Mouse (Mus musculus): ENCODE data around the gene Lingo2. TPM values are rescaled to one million over a fixed set of nuclear protein-coding genes. Genes with fewer than 3 reads are reported as not detected.

The Lingo2 gene
- polyA plus RNA-seq, 1 experiment from 2014 or later = 4.6 TPM

GRCm38 (mm10) chr4:36435211-36435610 is 516.3 kb downstream of the Lingo2 start:
- 94% methylated on average over 3 of the region's 3 CpGs for WGBS
- H3K4me1 ChIP-seq (ENCODE audit: control insufficient read depth, insufficient read depth, low read length) = no peaks in the 10 kb centered on the region
- H3K9ac ChIP-seq (ENCODE audit: low read depth, low read length) = no peak overlapping the region
- no peaks in the 10 kb centered on the region for H3K9me3 ChIP-seq (ENCODE audit: control insufficient read depth, low read length)
- no peak overlapping the region for H3K4me3 ChIP-seq (ENCODE audit: low read depth, low read length)
- ATAC-seq (ENCODE audit: low read depth) = no peak
- no peak overlapping the region for H3K27ac ChIP-seq (replicated peaks; ENCODE audit: low read depth, low read length)
- H3K36me3 ChIP-seq (ENCODE audit: control insufficient read depth, insufficient read depth, low read length) = no peaks in the 10 kb centered on the region
- no peak for DNase-seq (ENCODE audit: low spot score)
- no peak overlapping the region for H3K4me2 ChIP-seq (ENCODE audit: low read depth, low read length)
- H3K27me3 ChIP-seq (replicated peaks; ENCODE audit: control insufficient read depth, insufficient read depth, low read length) = no peaks in the 10 kb centered on the region

GRCm38 (mm10) chr4:36426192-36426591 is 525.4 kb downstream of the Lingo2 start:
- Histone ChIP-seq H3K27ac (replicated peaks; ENCODE audit: low read depth, low read length) (no peak overlapping the region), H3K9ac (ENCODE audit: low read depth, low read length) (no peak overlapping the region), H3K27me3 (replicated peaks; ENCODE audit: control insufficient read depth, insufficient read depth, low read length) (no peaks in the 10 kb centered on the region), H3K4me3 (ENCODE audit: low read depth, low read length) (no peak overlapping the region), H3K36me3 (ENCODE audit: control insufficient read depth, insufficient read depth, low read length) (no peaks in the 10 kb centered on the region), H3K9me3 (ENCODE audit: control insufficient read depth, low read length) (no peaks in the 10 kb centered on the region), H3K4me1 (ENCODE audit: control insufficient read depth, insufficient read depth, low read length) (no peaks in the 10 kb centered on the region), H3K4me2 (ENCODE audit: low read depth, low read length) (no peak overlapping the region)
- 53% methylated on average over 5 of the region's 5 CpGs for WGBS
- no peak for ATAC-seq (ENCODE audit: low read depth)
- no peak for DNase-seq (ENCODE audit: low spot score)

- Histone ChIP-seq H3K27ac (replicated peaks; ENCODE audit: low read depth, low read length) (no peak overlapping the region), H3K9me3 (ENCODE audit: control insufficient read depth, low read length) (no peaks in the 10 kb centered on the region), H3K4me1 (ENCODE audit: control insufficient read depth, insufficient read depth, low read length) (no peaks in the 10 kb centered on the region), H3K27me3 (replicated peaks; ENCODE audit: control insufficient read depth, insufficient read depth, low read length) (no peaks in the 10 kb centered on the region), H3K4me3 (ENCODE audit: low read depth, low read length) (no peak overlapping the region), H3K36me3 (ENCODE audit: control insufficient read depth, insufficient read depth, low read length) (no peaks in the 10 kb centered on the region), H3K9ac (ENCODE audit: low read depth, low read length) (no peak overlapping the region), H3K4me2 (ENCODE audit: low read depth, low read length) (no peak overlapping the region)
- 87% methylated on average over 3 of the region's 3 CpGs for WGBS
- DNase-seq (ENCODE audit: low spot score) = no peak
- no peak for ATAC-seq (ENCODE audit: low read depth)
These were observed 544.2 kb downstream of the Lingo2 start for GRCm38 (mm10) chr4:36407350-36407749.

GRCm38 (mm10) chr4:36368925-36369324 is 582.6 kb downstream of the Lingo2 start:
- ATAC-seq (ENCODE audit: low read depth) = no peak

GRCm38 (mm10) chr4:36354401-36354800 is 597.1 kb downstream of the Lingo2 start:
- H3K4me1 ChIP-seq (ENCODE audit: control insufficient read depth, insufficient read depth, low read length) = no peaks in the 10 kb centered on the region
- no peak overlapping the region for H3K4me3 ChIP-seq (ENCODE audit: low read depth, low read length)
- H3K27me3 ChIP-seq (replicated peaks; ENCODE audit: control insufficient read depth, insufficient read depth, low read length) = no peaks in the 10 kb centered on the region
- H3K4me2 ChIP-seq (ENCODE audit: low read depth, low read length) = no peak overlapping the region
- no peak overlapping the region for H3K9ac ChIP-seq (ENCODE audit: low read depth, low read length)
- 94% methylated on average over 2 of the region's 2 CpGs for WGBS
- no peak overlapping the region for H3K27ac ChIP-seq (replicated peaks; ENCODE audit: low read depth, low read length)
- no peaks in the 10 kb centered on the region for H3K36me3 ChIP-seq (ENCODE audit: control insufficient read depth, insufficient read depth, low read length)
- H3K9me3 ChIP-seq (ENCODE audit: control insufficient read depth, low read length) = no peaks in the 10 kb centered on the region
- DNase-seq (ENCODE audit: low spot score) (no peak), ATAC-seq (ENCODE audit: low read depth) (no peak)

More at GRCm38 (mm10) chr4:36368925-36369324, 582.6 kb downstream of the Lingo2 start:
- H3K9ac ChIP-seq (ENCODE audit: low read depth, low read length) = no peak overlapping the region
- 81% methylated on average over 3 of the region's 3 CpGs for WGBS
- H3K27me3 ChIP-seq (replicated peaks; ENCODE audit: control insufficient read depth, insufficient read depth, low read length) = no peaks in the 10 kb centered on the region
- no peak overlapping the region for H3K4me2 ChIP-seq (ENCODE audit: low read depth, low read length)
- no peaks in the 10 kb centered on the region for H3K36me3 ChIP-seq (ENCODE audit: control insufficient read depth, insufficient read depth, low read length)
- H3K4me3 ChIP-seq (ENCODE audit: low read depth, low read length) = no peak overlapping the region
- H3K9me3 ChIP-seq (ENCODE audit: control insufficient read depth, low read length) = no peaks in the 10 kb centered on the region
- no peak for DNase-seq (ENCODE audit: low spot score)
- no peaks in the 10 kb centered on the region for H3K4me1 ChIP-seq (ENCODE audit: control insufficient read depth, insufficient read depth, low read length)
- no peak overlapping the region for H3K27ac ChIP-seq (replicated peaks; ENCODE audit: low read depth, low read length)

GRCm38 (mm10) chr4:36331741-36332140 is 619.8 kb downstream of the Lingo2 start:
- H3K27me3 ChIP-seq (replicated peaks; ENCODE audit: control insufficient read depth, insufficient read depth, low read length) = no peaks in the 10 kb centered on the region
- no peaks in the 10 kb centered on the region for H3K4me1 ChIP-seq (ENCODE audit: control insufficient read depth, insufficient read depth, low read length)
- no peaks in the 10 kb centered on the region for H3K9me3 ChIP-seq (ENCODE audit: control insufficient read depth, low read length)
- ATAC-seq (ENCODE audit: low read depth) (no peak), DNase-seq (ENCODE audit: low spot score) (no peak)
- no peak overlapping the region for H3K4me2 ChIP-seq (ENCODE audit: low read depth, low read length)
- no peak overlapping the region for H3K27ac ChIP-seq (replicated peaks; ENCODE audit: low read depth, low read length)
- no peak overlapping the region for H3K9ac ChIP-seq (ENCODE audit: low read depth, low read length)
- no peak overlapping the region for H3K4me3 ChIP-seq (ENCODE audit: low read depth, low read length)
- 74% methylated on average over 1 of the region's 1 CpGs for WGBS
- H3K36me3 ChIP-seq (ENCODE audit: control insufficient read depth, insufficient read depth, low read length) = no peaks in the 10 kb centered on the region

- H3K4me3 ChIP-seq (ENCODE audit: low read depth, low read length) = no peak overlapping the region
- DNase-seq (ENCODE audit: low spot score) (no peak), ATAC-seq (ENCODE audit: low read depth) (no peak)
- no peak overlapping the region for H3K27ac ChIP-seq (replicated peaks; ENCODE audit: low read depth, low read length)
- no peaks in the 10 kb centered on the region for H3K4me1 ChIP-seq (ENCODE audit: control insufficient read depth, insufficient read depth, low read length)
- H3K27me3 ChIP-seq (replicated peaks; ENCODE audit: control insufficient read depth, insufficient read depth, low read length) = no peaks in the 10 kb centered on the region
- H3K9ac ChIP-seq (ENCODE audit: low read depth, low read length) = no peak overlapping the region
- H3K4me2 ChIP-seq (ENCODE audit: low read depth, low read length) = no peak overlapping the region
- H3K9me3 ChIP-seq (ENCODE audit: control insufficient read depth, low read length) = no peaks in the 10 kb centered on the region
- H3K36me3 ChIP-seq (ENCODE audit: control insufficient read depth, insufficient read depth, low read length) = no peaks in the 10 kb centered on the region
These were observed 625.9 kb downstream of the Lingo2 start for GRCm38 (mm10) chr4:36325603-36326002.

- no peak overlapping the region for H3K9ac ChIP-seq (ENCODE audit: low read depth, low read length)
- H3K4me3 ChIP-seq (ENCODE audit: low read depth, low read length) = no peak overlapping the region
- no peaks in the 10 kb centered on the region for H3K4me1 ChIP-seq (ENCODE audit: control insufficient read depth, insufficient read depth, low read length)
- H3K9me3 ChIP-seq (ENCODE audit: control insufficient read depth, low read length) = no peaks in the 10 kb centered on the region
- 74% methylated on average over 2 of the region's 2 CpGs for WGBS
- no peak overlapping the region for H3K4me2 ChIP-seq (ENCODE audit: low read depth, low read length)
- no peaks in the 10 kb centered on the region for H3K36me3 ChIP-seq (ENCODE audit: control insufficient read depth, insufficient read depth, low read length)
- H3K27me3 ChIP-seq (replicated peaks; ENCODE audit: control insufficient read depth, insufficient read depth, low read length) = no peaks in the 10 kb centered on the region
- ATAC-seq (ENCODE audit: low read depth) = no peak
- DNase-seq (ENCODE audit: low spot score) = no peak
- no peak overlapping the region for H3K27ac ChIP-seq (replicated peaks; ENCODE audit: low read depth, low read length)
These were observed 638.5 kb downstream of the Lingo2 start for GRCm38 (mm10) chr4:36313067-36313466.

- Histone ChIP-seq H3K27me3 (replicated peaks; ENCODE audit: control insufficient read depth, insufficient read depth, low read length) (no peaks in the 10 kb centered on the region), H3K9me3 (ENCODE audit: control insufficient read depth, low read length) (no peaks in the 10 kb centered on the region), H3K27ac (replicated peaks; ENCODE audit: low read depth, low read length) (no peak overlapping the region), H3K4me2 (ENCODE audit: low read depth, low read length) (no peak overlapping the region), H3K4me1 (ENCODE audit: control insufficient read depth, insufficient read depth, low read length) (no peaks in the 10 kb centered on the region), H3K9ac (ENCODE audit: low read depth, low read length) (no peak overlapping the region), H3K36me3 (ENCODE audit: control insufficient read depth, insufficient read depth, low read length) (no peaks in the 10 kb centered on the region), H3K4me3 (ENCODE audit: low read depth, low read length) (no peak overlapping the region)
- ATAC-seq (ENCODE audit: low read depth) (no peak), DNase-seq (ENCODE audit: low spot score) (no peak)
- 81% methylated on average over 6 of the region's 6 CpGs for WGBS
These were observed 640.1 kb downstream of the Lingo2 start for GRCm38 (mm10) chr4:36311431-36311830.
